Mouse (Mus musculus) adipocyte (in vitro differentiated cells): ENCODE measurements around the gene Lama1.

Source experiments
- DNase-seq: peaks from one replicate; pipeline ENCODE4 v3.0.0-alpha.2; 2016; ENCODE audit warnings: low spot score

Gene Lama1

DNA sequence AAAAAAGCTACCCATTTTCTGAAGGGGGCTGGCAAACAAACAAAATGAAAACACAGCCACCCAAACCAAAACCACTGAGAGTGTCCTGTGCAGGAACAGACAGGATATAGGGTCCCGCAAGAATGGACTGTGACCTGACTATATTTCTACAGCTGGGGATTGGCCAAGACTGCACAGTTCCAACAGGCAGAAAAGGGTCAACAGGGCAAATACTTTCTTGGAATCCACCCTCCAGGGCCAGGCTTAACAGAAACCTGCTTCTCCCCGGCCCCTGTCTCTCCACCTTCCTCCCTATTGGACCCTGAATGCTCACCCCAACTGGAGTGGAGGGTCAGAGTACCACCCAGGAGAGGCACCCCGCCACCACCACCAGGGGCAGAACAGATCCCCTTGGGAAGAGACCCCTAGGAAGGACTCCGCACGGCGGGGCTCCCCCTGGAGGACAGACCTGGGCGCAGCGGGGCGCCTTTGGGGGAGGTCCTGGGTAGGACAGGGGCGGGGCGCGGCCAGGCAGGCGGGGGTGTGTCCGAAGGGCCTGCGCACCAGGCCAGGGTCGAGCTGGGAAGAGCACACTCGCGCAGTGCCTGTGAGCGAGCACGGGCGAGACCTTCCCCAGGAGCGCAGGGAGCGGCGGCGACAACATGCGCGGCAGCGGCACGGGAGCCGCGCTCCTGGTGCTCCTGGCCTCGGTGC, at the start of gene Lama1:
Lama1 (plus strand) TSS at position 566 of the 693 bp plus-strand sequence.
- DNase-seq: no peak

DNA sequence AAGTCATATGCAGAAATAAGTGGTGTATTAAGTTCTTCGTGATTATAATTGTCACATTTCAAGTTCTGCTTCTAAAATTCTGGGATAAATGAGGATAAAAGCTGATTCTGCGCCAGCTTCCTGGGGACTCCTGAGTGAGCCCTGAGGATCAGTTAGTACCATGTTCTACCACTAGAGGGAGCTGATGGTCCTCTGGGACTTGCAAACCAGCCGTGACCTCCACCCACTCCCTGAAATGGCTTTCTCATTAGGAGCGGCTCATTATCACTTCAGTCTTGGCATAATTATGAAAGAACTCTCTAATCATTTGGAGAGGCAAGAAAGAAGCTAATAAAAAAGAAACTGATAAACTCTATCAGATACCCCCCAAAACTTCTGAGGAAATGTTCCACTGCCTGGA, 45.6 kb upstream of the Lama1 start:
- peak; percentile 75 for DNase-seq

DNA sequence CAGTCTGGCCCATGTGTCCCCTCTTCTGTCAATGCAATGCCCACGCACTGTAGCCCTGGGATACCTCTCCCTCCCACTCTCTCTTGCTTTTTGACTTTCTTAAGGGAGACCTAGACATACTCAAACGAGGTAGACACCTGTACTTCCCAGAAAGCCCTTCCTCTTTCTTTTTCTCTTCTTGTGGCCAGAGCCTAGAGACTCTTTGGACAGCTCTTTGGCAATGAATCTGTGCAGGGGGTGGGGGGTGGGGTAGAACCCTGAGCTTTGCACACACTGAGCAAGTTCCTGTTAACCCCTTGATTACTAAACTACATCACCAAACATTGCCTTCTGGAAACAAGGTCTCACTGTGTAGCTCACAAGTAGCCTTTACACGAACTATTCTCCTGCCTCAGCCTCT, 32.8 kb upstream of the Lama1 start:
- no peak for DNase-seq

DNA sequence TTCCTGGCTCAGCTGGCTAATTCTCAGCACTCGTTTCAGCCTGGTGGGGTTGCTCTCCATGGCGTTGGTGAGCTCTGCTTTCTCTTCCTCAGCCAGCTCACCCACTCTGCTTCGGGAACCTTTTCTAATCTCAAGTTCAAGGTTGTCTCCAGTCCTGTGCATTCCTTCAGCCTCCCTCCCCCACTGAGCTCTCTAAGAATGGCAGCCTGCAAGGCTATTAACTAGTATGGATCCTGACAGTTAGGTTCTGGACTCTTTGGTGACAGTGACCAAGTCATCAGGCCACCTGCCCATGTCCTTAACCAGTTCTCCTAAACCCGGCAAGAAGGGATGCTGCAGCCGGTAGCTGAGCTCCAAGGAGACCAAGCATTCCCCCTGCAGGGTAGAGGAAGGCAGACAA, 30.1 kb upstream of the Lama1 start:
- DNase-seq: no peak

DNA sequence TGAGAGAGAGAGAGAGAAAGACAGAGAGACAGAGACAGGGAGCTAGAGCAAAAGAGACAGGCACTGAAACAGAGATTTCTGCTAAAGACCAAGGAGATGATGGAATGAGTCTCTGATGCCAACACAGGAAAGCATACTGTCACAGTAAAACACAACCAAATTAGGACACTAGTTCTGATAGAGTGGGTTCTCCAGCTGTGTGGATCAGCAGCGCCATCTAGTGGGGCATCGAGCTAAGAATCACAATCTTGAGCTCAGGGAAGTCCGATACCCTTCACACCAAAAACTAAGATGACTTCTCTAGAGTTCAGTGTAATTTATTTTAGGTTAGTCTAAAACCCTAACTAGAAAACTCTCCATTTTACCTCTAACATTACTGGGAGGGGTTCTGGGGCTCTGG, 29.1 kb upstream of the Lama1 start:
- DNase-seq: peak; percentile 14

DNA sequence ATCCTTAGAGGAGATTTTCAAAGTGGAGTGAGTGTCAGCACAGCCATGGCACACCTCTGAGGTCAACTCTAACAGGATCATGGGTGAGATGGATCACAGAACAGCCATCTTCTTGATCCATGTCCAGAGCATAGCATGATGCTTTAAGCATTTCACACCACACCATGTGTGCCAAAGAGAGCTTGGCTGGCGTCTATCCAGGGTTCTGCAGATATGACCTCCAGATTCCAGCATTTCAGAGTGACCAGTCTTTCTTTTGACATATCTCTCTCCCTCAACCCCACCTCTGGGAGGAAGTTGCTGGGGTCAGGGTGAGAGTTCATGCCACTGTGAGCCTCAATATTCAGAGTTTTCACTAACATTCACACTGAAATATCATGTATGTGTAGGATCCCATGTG, 18.5 kb upstream of the Lama1 start:
- no peak for DNase-seq

DNA sequence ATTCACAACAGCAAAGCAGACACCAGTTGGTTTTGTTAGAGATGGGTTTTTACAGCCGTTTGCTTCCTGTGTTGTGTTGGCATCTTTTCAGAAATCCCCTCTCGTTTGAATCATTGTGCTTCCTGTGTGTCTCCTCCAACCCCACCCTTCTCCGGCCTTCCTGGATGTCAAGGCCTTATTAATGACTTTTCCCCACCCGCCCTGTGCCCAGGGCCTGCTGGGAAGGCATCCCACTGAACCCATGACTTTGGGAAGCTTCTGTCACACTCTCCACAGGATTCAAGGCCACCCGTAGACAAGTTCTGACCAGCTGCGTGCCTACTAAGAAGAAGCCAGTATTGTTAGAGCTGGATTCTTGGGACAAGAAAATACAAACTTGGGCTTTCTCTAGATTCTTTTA, 16.0 kb upstream of the Lama1 start:
- DNase-seq: no peak

DNA sequence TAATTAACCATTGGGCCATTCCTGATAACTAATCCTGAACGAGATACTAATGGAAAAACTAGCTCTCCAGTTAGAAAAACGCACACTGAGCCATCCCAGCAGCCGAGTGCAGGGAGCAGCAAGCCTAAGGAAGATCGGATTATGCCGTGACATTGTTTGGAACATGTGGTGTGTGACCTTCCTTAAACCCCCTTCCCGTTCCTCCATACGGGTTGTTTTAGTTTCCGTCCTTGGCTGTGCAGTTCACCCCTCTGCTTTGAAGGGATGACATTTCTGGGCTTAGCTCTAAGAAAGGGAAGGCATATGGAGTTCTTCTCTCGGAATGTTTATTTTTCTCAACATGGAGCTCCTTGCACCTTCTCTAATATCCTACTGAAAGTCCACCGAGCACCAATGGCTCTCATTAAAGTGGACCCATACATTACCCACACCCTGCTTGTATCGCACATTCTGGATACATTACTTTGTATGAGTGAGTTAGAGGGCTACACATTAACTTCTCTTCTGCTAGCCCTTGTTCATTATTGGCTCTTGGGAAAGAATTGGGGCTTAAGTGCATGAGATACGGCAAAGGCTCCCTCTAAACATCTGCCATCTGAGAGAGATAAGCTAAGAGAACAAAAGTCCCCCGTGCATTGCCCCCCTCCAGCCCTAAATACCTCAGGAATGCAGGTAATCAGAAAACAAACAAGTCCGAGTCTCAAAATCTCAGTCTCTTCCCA, 11.9 kb upstream of the Lama1 start:
- no peak for DNase-seq

DNA sequence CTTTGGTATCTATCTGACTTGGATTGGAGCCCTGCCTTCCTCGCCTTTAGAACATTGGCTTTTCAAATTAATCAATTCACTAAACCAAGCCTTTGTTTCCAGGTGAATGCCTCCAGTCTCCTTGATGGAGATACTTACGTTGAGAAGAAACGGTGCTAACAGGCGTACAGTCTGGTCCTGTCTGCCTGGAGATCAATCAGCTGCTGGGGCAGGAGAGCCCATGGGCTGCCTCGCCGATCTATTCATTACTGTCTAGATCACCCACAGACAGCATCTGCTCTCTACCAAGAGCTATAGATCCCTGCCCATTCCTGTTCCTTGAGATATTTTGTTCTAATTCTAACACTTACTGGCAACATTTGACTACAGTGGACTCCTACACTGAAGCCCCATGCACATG, 9.6 kb upstream of the Lama1 start:
- DNase-seq: no peak

DNA sequence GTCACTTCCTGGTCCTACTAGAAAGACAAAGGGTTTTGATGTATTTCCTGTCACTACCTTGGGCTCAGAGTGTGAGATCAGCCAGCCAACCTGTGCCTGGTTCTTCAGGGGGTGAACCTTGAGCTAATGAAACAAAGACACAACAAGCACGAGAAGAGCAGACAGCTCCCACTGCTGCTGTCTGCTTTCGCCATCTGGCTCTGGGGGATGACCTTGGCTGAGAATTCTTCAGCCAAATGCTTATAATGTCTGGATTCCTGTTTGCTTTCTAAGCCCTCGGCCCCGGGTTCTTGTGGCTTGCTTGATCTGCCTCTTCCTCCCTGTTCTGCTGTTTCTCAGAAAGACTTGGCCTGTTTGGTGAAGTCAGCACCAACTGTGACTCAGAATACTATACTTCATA, 6.4 kb upstream of the Lama1 start:
- no peak for DNase-seq

DNA sequence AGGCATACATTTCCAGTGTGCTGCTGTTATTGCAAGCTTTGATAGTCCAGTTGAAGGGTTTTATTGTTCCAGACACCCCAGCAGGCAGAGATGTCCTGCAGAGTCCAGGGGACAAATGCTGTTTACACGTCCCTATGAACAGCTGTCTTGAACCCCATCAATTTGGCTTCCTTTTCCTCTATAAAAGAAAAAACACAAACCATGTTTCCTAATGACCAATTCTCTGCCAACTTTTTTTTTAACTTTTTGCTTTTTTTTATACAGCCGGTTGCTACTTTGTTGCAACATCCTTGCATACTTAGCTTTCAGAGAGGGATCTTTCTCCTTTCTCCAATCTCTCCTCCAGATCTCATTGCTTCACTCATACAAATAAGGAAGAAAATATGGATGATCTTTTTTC, 4.4 kb upstream of the Lama1 start:
- DNase-seq: peak; percentile 6

DNA sequence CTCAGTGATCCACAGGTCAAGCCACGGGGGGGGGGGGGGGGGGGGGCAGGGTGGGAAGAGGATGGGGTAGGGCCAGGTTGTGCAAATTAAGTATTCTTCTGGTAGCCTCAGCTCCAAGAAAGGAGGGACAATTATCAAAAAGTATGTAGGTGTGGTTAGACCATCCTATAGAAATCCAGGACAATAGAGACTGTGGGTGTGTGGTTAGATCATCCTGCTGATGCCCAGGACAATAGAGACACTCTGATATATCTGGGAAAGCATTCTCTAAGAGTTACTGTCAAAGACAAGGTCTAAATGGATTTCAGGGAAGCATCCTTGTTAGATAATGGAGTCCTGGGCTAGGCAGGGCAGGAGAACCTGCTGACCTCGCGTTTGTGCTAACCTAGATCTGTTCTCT, 3.2 kb upstream of the Lama1 start:
- no peak for DNase-seq

DNA sequence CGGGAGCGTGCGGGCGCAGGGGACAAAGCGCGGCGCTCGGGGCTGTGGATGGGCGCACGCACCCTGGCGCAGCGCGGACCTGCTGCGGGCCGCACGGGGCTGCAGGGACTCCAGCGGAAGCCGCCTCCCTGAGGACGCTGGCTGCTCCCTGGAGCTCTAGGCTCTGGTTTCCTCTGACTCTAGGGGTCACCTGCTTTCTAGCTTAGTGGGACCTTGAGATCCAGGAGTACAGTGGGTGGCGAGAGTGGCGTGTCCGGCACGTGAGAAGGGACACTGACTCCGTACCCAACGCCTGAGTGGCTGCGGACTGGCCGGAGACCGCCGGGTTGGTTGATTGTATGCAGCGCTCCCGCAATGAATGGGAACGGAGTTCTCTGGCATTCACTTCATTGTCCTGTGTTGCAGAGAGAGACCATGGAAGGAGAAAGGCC, 417 bp downstream of the Lama1 start:
- no peak for DNase-seq

DNA sequence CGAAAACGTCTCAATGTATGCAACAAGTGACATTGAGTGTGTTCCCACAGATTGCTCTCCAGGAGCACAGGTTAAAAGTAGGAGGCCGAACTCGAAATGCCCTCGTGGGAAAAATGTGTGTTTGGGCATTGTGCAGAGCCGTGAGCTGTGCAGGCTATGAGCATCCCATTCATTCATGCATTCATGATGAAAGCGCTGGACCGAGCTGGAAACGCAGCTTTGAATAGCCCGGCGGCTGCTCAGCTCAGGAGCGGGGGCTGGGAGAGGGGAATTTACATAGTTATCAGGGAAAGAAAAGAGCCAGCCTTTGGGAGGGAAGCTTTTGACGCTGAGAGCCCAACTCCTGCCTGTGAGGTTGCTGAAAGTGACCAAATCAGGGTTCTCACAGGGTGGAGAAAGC, 1.2 kb downstream of the Lama1 start:
- DNase-seq: no peak

DNA sequence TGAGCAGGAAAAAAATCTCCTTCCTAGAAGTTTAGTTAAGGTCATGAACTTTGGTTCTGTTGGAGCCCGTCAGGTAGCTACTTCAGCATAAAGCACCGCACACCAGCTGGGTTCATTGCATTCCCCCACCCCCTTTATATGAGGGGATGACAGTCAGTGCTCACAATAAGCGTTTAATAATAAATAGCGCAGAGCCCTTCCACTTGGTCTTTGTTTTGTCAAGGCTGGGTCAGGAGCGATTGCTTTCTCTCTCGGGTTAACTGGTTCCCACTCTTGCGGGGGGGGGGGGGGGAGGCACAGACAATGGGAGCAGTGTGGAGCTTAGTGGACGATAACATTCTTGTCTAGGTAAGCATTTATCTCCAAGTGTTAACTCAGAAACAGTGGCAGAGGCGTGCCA, 4.7 kb downstream of the Lama1 start:
- DNase-seq: no peak

DNA sequence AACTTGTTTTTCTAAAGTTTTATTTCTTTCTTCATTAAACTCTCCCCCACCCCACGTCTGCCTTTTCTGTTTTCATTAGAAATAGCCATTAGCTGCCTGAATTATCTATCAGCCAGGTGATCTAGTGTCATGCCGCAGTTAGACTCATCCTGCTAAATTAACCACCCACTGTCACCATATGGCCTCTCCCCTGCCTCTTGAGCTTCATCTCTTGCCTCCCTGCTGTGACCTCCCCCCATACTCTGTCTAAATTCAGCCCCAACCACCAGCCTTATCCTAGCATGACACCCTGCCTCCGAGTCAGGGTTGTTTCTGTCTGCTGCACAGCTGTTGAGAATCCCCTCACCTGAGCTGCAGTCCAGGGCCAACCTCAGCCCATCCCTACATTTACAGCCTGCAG, 5.9 kb downstream of the Lama1 start:
- no peak for DNase-seq

DNA sequence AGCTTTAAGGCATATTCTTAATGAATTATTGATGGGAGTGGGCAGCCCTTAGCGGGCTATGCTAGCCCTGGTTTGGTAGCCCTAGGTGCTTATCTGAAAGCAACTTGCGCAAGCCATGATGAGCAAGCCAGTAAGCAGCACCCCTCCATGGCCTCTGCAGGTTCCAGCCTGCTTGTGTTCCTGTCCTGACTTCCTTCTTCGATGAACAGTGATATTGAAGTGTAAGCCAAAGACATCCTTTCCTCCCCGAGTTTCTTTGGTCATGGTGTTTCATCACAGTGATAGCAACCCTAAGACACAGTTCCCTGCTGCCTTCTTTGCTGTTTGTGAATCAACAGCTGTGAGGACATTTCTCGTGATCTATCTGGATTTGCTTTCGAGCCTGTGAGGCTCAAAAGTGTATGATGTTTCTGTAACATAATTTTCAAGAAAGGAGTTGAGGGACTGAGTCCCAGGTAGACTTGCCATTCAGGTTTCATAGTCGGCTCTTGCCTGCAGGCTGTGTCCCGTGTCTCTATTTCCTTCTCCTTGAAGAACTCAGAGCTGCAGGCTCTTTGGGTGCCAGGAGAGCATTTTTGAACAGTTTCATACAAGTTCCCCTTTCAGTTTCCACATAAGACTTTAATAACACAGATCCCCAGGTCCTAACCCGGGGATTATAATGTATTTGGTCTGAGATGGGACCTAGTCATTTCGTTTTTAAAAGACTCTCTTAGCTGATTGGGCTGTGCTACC, 8.1 kb downstream of the Lama1 start:
- DNase-seq: no peak

DNA sequence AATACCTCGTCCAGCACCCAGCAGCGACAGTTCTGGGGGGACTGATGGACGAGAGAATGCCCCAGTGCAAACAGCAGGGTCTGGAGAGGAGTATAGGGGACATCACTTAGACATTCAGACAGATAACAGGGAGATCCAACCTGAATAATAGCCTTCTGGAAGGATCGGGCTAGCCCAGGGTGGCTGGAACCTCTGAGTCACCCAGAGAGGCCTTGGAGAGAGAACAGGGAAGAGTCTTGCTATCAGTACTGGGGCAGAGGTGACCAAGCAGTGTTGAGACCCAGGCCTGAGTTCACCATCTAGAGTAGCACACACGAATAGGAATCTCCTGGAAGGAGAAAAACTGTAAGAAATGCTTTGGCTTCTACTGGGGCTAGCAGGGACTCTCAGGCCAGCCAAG, 9.3 kb downstream of the Lama1 start:
- DNase-seq: no peak

DNA sequence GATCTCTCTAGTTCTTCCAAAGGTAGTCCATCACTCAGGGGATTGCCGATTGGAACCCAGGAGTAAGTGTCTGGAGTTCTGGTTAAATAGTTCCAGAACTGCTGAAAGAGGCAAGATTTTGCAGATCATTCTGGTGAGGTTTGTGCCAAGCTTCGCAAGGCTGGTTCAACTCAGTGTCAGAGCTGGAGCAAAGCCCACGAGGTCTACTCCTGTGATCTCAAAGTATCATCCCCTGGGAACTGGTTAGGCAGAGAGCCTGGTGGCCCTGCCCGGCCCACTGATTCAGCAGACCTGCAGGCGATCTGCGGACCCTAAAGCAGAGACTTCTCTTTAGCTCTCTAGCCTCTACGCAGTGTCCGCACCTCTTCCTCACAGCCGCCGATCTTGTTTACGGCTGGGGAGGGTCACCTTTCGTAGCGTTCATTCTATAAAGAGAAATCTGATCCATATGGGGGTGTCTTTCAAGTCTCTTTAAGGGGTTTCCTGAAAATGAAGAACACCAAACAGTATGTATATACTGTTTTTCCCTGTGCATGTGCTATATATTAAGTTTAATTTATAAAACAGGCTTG, 10.8 kb downstream of the Lama1 start:
- DNase-seq: no peak

DNA sequence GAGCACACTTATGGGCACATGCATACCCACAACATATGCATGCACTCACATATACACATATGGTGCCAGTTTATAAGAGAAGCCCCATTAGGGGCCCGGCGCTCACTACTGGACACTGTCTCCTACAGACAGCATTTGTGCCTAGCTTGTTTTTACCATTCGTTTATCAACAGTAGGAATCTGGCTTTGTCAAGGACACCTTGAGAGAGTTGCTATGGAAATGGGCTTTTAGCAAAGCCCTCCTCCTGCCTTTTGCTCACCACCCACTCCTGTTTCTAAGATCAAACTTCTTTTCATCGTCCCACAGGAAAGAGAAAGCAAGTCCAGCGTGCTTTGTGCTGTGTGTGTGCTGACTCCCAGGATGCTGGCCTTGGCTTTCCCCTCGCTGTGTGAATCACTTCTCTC, 13.3 kb downstream of the Lama1 start:
- DNase-seq: no peak

DNA sequence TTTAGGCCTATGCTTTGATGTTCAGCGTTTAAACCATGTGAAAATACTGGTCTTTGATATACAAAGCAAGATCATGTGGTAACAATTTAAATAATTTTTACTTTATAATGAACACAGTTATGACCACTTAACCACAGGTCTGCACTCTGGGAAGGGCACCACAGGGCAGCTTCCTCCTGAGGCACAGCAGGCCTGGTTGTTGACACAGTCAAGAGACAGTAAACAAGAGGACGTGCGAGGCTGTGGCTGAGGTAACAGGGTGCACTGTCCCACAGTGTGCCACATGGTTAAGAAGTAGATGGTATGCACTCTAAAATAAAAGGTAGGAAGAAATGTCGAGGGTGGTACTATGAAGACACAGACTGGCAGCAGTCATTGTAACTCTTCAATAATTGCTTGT, 14.3 kb downstream of the Lama1 start:
- no peak for DNase-seq

DNA sequence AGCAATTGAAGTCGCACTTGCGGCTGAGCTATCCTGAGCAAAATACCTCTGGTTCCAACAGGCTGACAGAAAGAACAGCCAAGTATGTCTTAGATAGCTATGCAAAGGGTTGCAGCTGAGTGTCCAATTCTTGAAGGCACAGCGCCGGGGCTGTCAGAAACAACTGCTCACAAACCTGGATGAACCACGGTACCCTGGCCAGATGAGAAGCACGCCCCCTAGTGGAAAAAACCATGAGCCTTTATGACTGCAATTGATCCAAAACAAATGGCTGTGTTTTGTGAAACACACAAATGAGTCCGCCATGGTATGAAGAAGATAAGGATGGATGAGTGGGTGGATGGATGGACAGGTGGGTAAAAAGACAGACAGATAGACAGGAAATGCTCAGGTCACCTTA, 15.9 kb downstream of the Lama1 start:
- no peak for DNase-seq

DNA sequence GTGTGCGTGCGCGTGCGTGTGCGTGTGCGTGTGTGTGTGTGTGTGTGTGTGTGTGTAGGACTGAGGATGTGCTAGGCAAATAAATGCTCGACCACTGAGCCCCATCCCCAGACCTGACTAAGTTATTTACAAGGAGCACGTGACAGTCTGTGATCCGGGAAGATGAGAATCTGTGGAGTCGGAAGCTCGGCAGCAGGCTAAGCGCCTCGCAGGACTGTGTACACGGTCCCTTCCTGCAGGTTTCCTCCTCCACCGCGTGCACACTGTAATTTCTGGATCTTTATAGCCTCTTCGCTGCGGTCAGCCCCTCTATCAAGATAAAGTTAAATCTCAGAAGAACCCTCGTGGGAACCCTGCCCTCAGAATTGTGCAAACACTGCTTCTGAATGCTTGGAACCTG, 18.4 kb downstream of the Lama1 start:
- DNase-seq: no peak
